Mouse (Mus musculus): ENCODE results near the gene Ctcfl. TPM values are rescaled to one million over a fixed set of nuclear protein-coding genes. Genes with fewer than 3 reads are reported as not detected.

Gene Ctcfl
- polyA plus RNA-seq, 1 experiment from 2014 or later: 0.19 TPM

- Histone ChIP-seq H3K9ac (ENCODE audit: low read length) (no peak overlapping the region), H3K27ac (replicated peaks in 1 of 2; ENCODE audit: control insufficient read depth in 1 of 2, insufficient read depth in 1 of 2, low read depth in 2 of 2, low read length in 2 of 2) (no peak overlapping the region), H3K4me3 (ENCODE audit: control insufficient read depth in 1 of 2, insufficient read depth in 1 of 2, low read depth in 1 of 2, low read length in 2 of 2) (no peak overlapping the region), H3K4me1 (ENCODE audit: control insufficient read depth in 2 of 2, insufficient read depth in 2 of 2, low read length in 2 of 2) (peaks cover 18 to 21% of the 10 kb centered on the region in 2 experiments), H3K4me2 (ENCODE audit: low read length) (no peak overlapping the region), H3K27me3 (ENCODE audit: control insufficient read depth, insufficient read depth, low read length) (no peaks in the 10 kb centered on the region), H3K9me3 (ENCODE audit: control insufficient read depth, low read length) (no peaks in the 10 kb centered on the region), H3K36me3 (ENCODE audit: control insufficient read depth, insufficient read depth, low read length) (no peaks in the 10 kb centered on the region)
- ATAC-seq (ENCODE audit: insufficient number of reproducible peaks, insufficient read depth, low FRiP score, low read depth): no peak
- WGBS: 62% methylated on average over 15 of the region's 15 CpGs
Measured at GRCm38 (mm10) chr2:173138323-173139239, 19.3 kb upstream of the Ctcfl start.

- Histone ChIP-seq H3K9ac (ENCODE audit: low read length) (no peak overlapping the region), H3K4me1 (ENCODE audit: control insufficient read depth in 2 of 2, insufficient read depth in 2 of 2, low read length in 2 of 2) (peaks cover 27% of the 10 kb centered on the region in 2 experiments), H3K4me3 (ENCODE audit: control insufficient read depth in 1 of 2, insufficient read depth in 1 of 2, low read depth in 1 of 2, low read length in 2 of 2) (no peak overlapping the region), H3K27ac (replicated peaks in 1 of 2; ENCODE audit: control insufficient read depth in 1 of 2, insufficient read depth in 1 of 2, low read depth in 2 of 2, low read length in 2 of 2) (peak overlapping the region; percentile 68 to 69), H3K27me3 (ENCODE audit: control insufficient read depth, insufficient read depth, low read length) (no peaks in the 10 kb centered on the region), H3K9me3 (ENCODE audit: control insufficient read depth, low read length) (no peaks in the 10 kb centered on the region), H3K36me3 (ENCODE audit: control insufficient read depth, insufficient read depth, low read length) (no peaks in the 10 kb centered on the region), H3K4me2 (ENCODE audit: low read length) (no peak overlapping the region)
- peak; percentile 57; the same call in 1 of the 2 replicates for ATAC-seq (ENCODE audit: insufficient number of reproducible peaks, insufficient read depth, low FRiP score, low read depth)
- 15% methylated on average over 9 of the region's 9 CpGs for WGBS
Measured at GRCm38 (mm10) chr2:173134695-173135094, 15.4 kb upstream of the Ctcfl start.

DNA sequence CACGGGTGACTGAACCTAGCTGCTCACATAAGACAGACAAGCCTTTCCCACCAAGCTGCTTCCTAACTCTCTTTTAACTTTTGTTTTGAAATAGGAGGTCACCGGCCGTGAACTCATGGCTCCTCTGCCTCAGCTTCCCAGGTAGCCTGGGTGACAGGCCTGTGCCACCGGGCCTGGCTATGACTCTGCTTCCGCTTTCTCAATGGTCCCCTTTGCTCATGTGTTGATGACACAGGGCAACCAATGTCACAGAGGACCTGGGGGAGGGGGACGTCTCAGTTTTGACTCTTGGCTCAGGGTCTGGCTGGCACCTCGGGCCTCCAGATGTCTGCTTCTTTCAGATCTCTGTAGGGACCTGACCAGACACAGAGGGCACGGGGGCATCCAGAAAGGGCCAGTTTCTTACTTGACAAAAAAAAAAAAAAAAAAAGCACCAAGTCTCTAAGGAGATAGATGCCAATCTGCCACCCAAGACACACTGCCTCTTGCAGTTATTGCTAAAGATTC lies 13.5 kb upstream of the Ctcfl start:
- H3K4me2 ChIP-seq (ENCODE audit: low read length): no peak overlapping the region
- H3K4me1 ChIP-seq (ENCODE audit: control insufficient read depth in 2 of 2, insufficient read depth in 2 of 2, low read length in 2 of 2): peaks cover 22 to 24% of the 10 kb centered on the region in 2 experiments
- H3K9me3 ChIP-seq (ENCODE audit: control insufficient read depth, low read length): no peaks in the 10 kb centered on the region
- WGBS: 78% methylated on average over 8 of the region's 8 CpGs
- no peaks in the 10 kb centered on the region for H3K36me3 ChIP-seq (ENCODE audit: control insufficient read depth, insufficient read depth, low read length)
- no peak for ATAC-seq (ENCODE audit: insufficient number of reproducible peaks, insufficient read depth, low FRiP score, low read depth)
- H3K27me3 ChIP-seq (ENCODE audit: control insufficient read depth, insufficient read depth, low read length): no peaks in the 10 kb centered on the region
- H3K27ac ChIP-seq (replicated peaks in 1 of 2; ENCODE audit: control insufficient read depth in 1 of 2, insufficient read depth in 1 of 2, low read depth in 2 of 2, low read length in 2 of 2): no peak overlapping the region
- H3K9ac ChIP-seq (ENCODE audit: low read length): no peak overlapping the region
- no peak overlapping the region for H3K4me3 ChIP-seq (ENCODE audit: control insufficient read depth in 1 of 2, insufficient read depth in 1 of 2, low read depth in 1 of 2, low read length in 2 of 2)

GRCm38 (mm10) chr2:173132262-173132661 lies 12.9 kb upstream of the Ctcfl start:
- peaks cover 22 to 24% of the 10 kb centered on the region in 2 experiments for H3K4me1 ChIP-seq (ENCODE audit: control insufficient read depth in 2 of 2, insufficient read depth in 2 of 2, low read length in 2 of 2)
- no peak for ATAC-seq (ENCODE audit: insufficient number of reproducible peaks, insufficient read depth, low FRiP score, low read depth)
- no peak overlapping the region for H3K4me2 ChIP-seq (ENCODE audit: low read length)
- no peak overlapping the region for H3K4me3 ChIP-seq (ENCODE audit: control insufficient read depth in 1 of 2, insufficient read depth in 1 of 2, low read depth in 1 of 2, low read length in 2 of 2)
- H3K9me3 ChIP-seq (ENCODE audit: control insufficient read depth, low read length): no peaks in the 10 kb centered on the region
- H3K9ac ChIP-seq (ENCODE audit: low read length): no peak overlapping the region
- H3K36me3 ChIP-seq (ENCODE audit: control insufficient read depth, insufficient read depth, low read length): no peaks in the 10 kb centered on the region
- WGBS: 82% methylated on average over 13 of the region's 13 CpGs
- H3K27me3 ChIP-seq (ENCODE audit: control insufficient read depth, insufficient read depth, low read length): no peaks in the 10 kb centered on the region
- H3K27ac ChIP-seq (replicated peaks in 1 of 2; ENCODE audit: control insufficient read depth in 1 of 2, insufficient read depth in 1 of 2, low read depth in 2 of 2, low read length in 2 of 2): no peak overlapping the region

- Histone ChIP-seq H3K4me3 (ENCODE audit: control insufficient read depth in 1 of 2, insufficient read depth in 1 of 2, low read depth in 1 of 2, low read length in 2 of 2) (no peak overlapping the region), H3K9me3 (ENCODE audit: control insufficient read depth, low read length) (no peaks in the 10 kb centered on the region), H3K27me3 (ENCODE audit: control insufficient read depth, insufficient read depth, low read length) (no peaks in the 10 kb centered on the region), H3K4me2 (ENCODE audit: low read length) (no peak overlapping the region), H3K4me1 (ENCODE audit: control insufficient read depth in 2 of 2, insufficient read depth in 2 of 2, low read length in 2 of 2) (peaks cover 10 to 11% of the 10 kb centered on the region in 2 experiments), H3K9ac (ENCODE audit: low read length) (no peak overlapping the region), H3K36me3 (ENCODE audit: control insufficient read depth, insufficient read depth, low read length) (no peaks in the 10 kb centered on the region), H3K27ac (replicated peaks in 1 of 2; ENCODE audit: control insufficient read depth in 1 of 2, insufficient read depth in 1 of 2, low read depth in 2 of 2, low read length in 2 of 2) (no peak overlapping the region)
- ATAC-seq (ENCODE audit: insufficient number of reproducible peaks, insufficient read depth, low FRiP score, low read depth): no peak
- WGBS: 78% methylated on average over 2 of the region's 2 CpGs
Measured at GRCm38 (mm10) chr2:173129111-173129510, 9.8 kb upstream of the Ctcfl start.

DNA sequence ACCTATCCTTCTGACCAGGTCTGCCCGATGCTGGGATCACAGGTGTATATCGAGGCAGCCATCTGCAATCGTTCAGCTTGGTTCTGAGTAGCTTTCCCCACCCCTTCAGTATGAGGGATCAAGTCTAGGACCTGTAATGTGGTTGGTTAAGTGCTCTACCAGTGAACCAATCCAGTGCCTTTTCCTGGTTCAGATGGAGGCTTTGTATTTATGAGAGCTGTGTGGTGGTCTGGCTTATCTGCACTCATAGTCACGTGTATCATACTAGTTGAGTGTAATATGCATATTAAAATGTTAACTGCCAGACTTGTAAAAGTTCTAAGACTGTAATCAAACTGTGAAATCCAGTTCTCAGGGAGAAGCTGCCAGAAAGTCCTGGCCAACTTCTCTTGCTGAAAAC lies 7.1 kb upstream of the Ctcfl start:
- H3K4me2 ChIP-seq (ENCODE audit: low read length): no peak overlapping the region
- no peaks in the 10 kb centered on the region for H3K27me3 ChIP-seq (ENCODE audit: control insufficient read depth, insufficient read depth, low read length)
- no peaks in the 10 kb centered on the region for H3K9me3 ChIP-seq (ENCODE audit: control insufficient read depth, low read length)
- peaks cover 0 to 4% of the 10 kb centered on the region in 2 experiments; a peak in 1 of 4 replicates for H3K4me1 ChIP-seq (ENCODE audit: control insufficient read depth in 2 of 2, insufficient read depth in 2 of 2, low read length in 2 of 2)
- no peak overlapping the region for H3K27ac ChIP-seq (replicated peaks in 1 of 2; ENCODE audit: control insufficient read depth in 1 of 2, insufficient read depth in 1 of 2, low read depth in 2 of 2, low read length in 2 of 2)
- no peaks in the 10 kb centered on the region for H3K36me3 ChIP-seq (ENCODE audit: control insufficient read depth, insufficient read depth, low read length)
- H3K9ac ChIP-seq (ENCODE audit: low read length): no peak overlapping the region
- WGBS: 86% methylated on average over 4 of the region's 4 CpGs
- no peak overlapping the region for H3K4me3 ChIP-seq (ENCODE audit: control insufficient read depth in 1 of 2, insufficient read depth in 1 of 2, low read depth in 1 of 2, low read length in 2 of 2)
- ATAC-seq (ENCODE audit: insufficient number of reproducible peaks, insufficient read depth, low FRiP score, low read depth): no peak

- Histone ChIP-seq H3K9me3 (ENCODE audit: control insufficient read depth, low read length) (no peaks in the 10 kb centered on the region), H3K9ac (ENCODE audit: low read length) (no peak overlapping the region), H3K36me3 (ENCODE audit: control insufficient read depth, insufficient read depth, low read length) (no peaks in the 10 kb centered on the region), H3K4me3 (ENCODE audit: control insufficient read depth in 1 of 2, insufficient read depth in 1 of 2, low read depth in 1 of 2, low read length in 2 of 2) (no peak overlapping the region), H3K27me3 (ENCODE audit: control insufficient read depth, insufficient read depth, low read length) (no peaks in the 10 kb centered on the region), H3K4me1 (ENCODE audit: control insufficient read depth in 2 of 2, insufficient read depth in 2 of 2, low read length in 2 of 2) (peaks cover 0 to 4% of the 10 kb centered on the region in 2 experiments; a peak in 1 of 4 replicates), H3K4me2 (ENCODE audit: low read length) (no peak overlapping the region), H3K27ac (replicated peaks in 1 of 2; ENCODE audit: control insufficient read depth in 1 of 2, insufficient read depth in 1 of 2, low read depth in 2 of 2, low read length in 2 of 2) (no peak overlapping the region)
- WGBS: 79% methylated on average over 7 of the region's 7 CpGs
- no peak for ATAC-seq (ENCODE audit: insufficient number of reproducible peaks, insufficient read depth, low FRiP score, low read depth)
Measured at GRCm38 (mm10) chr2:173124022-173124735, 4.9 kb upstream of the Ctcfl start.
